ENCODE assay signal across 28 mouse cellular contexts in the genomic region with DNA sequence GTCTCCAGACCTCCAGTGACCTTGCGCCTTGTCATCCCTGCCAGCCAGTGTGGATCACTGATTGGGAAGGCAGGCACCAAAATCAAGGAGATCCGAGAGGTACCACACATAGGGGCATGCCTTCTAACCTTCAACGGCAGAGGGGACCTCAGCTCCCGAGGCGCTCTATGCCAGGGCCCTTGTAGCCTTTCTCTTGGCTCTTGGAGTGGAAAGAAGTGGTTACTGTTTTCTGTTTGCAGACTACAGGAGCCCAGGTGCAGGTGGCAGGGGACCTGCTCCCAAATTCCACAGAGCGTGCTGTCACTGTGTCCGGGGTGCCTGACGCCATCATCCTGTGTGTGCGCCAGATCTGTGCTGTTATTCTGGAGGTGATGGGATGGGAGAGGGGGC. TPM values are rescaled to one million over a fixed set of nuclear protein-coding genes. Genes with fewer than 3 reads are reported as not detected.
A peak's percentile ranks its signal among the peaks of the same experiment; 100 is the strongest.
DNase-seq lines count a peak whose midpoint lies in the region; ATAC-seq lines count a peak whose summit lies in the region.
"Had no signal": no experiment of that assay in that cellular context is flagged by ENCODE, and none has a peak within 500 bp of the region (broad histone marks: within the 10 kb centered on the region; RNA-seq: fewer than 3 reads in every experiment).

No protein-coding gene starts in this region.

- no peak overlapping the region for H3K4me3 ChIP-seq in kidney, embryonic 14.5 days (ENCODE audit: low read length)
- H3K4me3 ChIP-seq in neural tube, embryonic 12.5 days, result no peak overlapping the region
- no peak overlapping the region for H3K4me3 ChIP-seq in neural tube, embryonic 15.5 days (replicated peaks)
- no peak overlapping the region for H3K4me3 ChIP-seq in limb, embryonic 10.5 days
- H3K4me3 ChIP-seq: embryonic facial prominence, embryonic 15.5 days; forebrain, embryonic 15.5 days; heart, adult 2 months; heart, embryonic 13.5 days; stomach, embryonic 15.5 days had no signal

- H3K27ac ChIP-seq in kidney, embryonic 14.5 days (ENCODE audit: low read depth, low read length), result peak overlapping the region; percentile 52; the same call in 1 of the 2 replicates
- H3K27ac ChIP-seq in neural tube, embryonic 12.5 days, result no peak overlapping the region
- no peak overlapping the region for H3K27ac ChIP-seq in neural tube, embryonic 15.5 days (replicated peaks)
- 0 out of 2 replicates have a peak overlapping the region, but pooled peaks have one; percentile 1 for H3K27ac ChIP-seq in limb, embryonic 10.5 days
- H3K27ac ChIP-seq: embryonic facial prominence, embryonic 15.5 days; forebrain, embryonic 15.5 days; heart, adult 2 months; heart, embryonic 13.5 days; kidney, postnatal 0 days; liver, embryonic 14.5 days; macrophage; stomach, embryonic 15.5 days had no signal

- H3K4me1 ChIP-seq in kidney, embryonic 14.5 days (ENCODE audit: control insufficient read depth, insufficient read depth, low read length), result peaks cover 41% of the 10 kb centered on the region
- peaks cover 75% of the 10 kb centered on the region for H3K4me1 ChIP-seq in neural tube, embryonic 12.5 days
- peaks cover 57% of the 10 kb centered on the region for H3K4me1 ChIP-seq in neural tube, embryonic 15.5 days
- H3K4me1 ChIP-seq in limb, embryonic 10.5 days, result peaks cover 84% of the 10 kb centered on the region

- peaks cover 43% of the 10 kb centered on the region for H3K36me3 ChIP-seq in kidney, embryonic 14.5 days (ENCODE audit: control insufficient read depth, insufficient read depth, low read length)
- H3K36me3 ChIP-seq in neural tube, embryonic 12.5 days, result peaks cover 53% of the 10 kb centered on the region
- H3K36me3 ChIP-seq in neural tube, embryonic 15.5 days, result peaks cover 37% of the 10 kb centered on the region
- peaks cover 96% of the 10 kb centered on the region for H3K36me3 ChIP-seq in limb, embryonic 10.5 days
- H3K36me3 ChIP-seq: G1E had no signal

- H3K4me2 ChIP-seq in kidney, embryonic 14.5 days (replicated peaks; ENCODE audit: low read depth, low read length), result no peak overlapping the region
- H3K4me2 ChIP-seq in neural tube, embryonic 12.5 days (replicated peaks), result no peak overlapping the region
- no peak overlapping the region for H3K4me2 ChIP-seq in neural tube, embryonic 15.5 days
- H3K4me2 ChIP-seq: embryonic facial prominence, embryonic 15.5 days; forebrain, embryonic 15.5 days; heart, embryonic 13.5 days; stomach, embryonic 15.5 days had no signal

- H3K27me3 ChIP-seq in kidney, embryonic 14.5 days (ENCODE audit: control insufficient read depth, insufficient read depth, low read length), result no peaks in the 10 kb centered on the region
- H3K27me3 ChIP-seq in neural tube, embryonic 12.5 days (replicated peaks), result peaks cover 4% of the 10 kb centered on the region; the same call in 1 of the 2 replicates
- no peaks in the 10 kb centered on the region for H3K27me3 ChIP-seq in neural tube, embryonic 15.5 days (replicated peaks)
- H3K27me3 ChIP-seq in limb, embryonic 10.5 days (ENCODE audit: low read depth, poor library complexity, severe bottlenecking), result peaks cover 23% of the 10 kb centered on the region
- H3K27me3 ChIP-seq: forebrain, embryonic 15.5 days had no signal

- DNase-seq in cerebellum, adult 11-12 months, result peak; percentile 60
- no peak for DNase-seq in cerebellum, postnatal 14 days
- no peak for DNase-seq in kidney, postnatal 25 days
- DNase-seq in limb, embryonic 10.5 days (ENCODE audit: low spot score), result no peak
- DNase-seq in urinary bladder, adult 18-20 months (ENCODE audit: low spot score in 2 of 2), result no peak
- DNase-seq: adrenal gland, adult 8-10 months; heart, adult 2 months; heart, postnatal 10 days; kidney, adult 18-20 months; liver; lung, adult 2 months; lung, postnatal 10 days; midbrain, embryonic 14.5 days; retina, postnatal 1 day; right cerebral cortex, postnatal 14 days had no signal

- no peaks in the 10 kb centered on the region for H3K9me3 ChIP-seq in kidney, embryonic 14.5 days (ENCODE audit: control insufficient read depth, low read length)
- no peaks in the 10 kb centered on the region for H3K9me3 ChIP-seq in neural tube, embryonic 12.5 days
- H3K9me3 ChIP-seq in neural tube, embryonic 15.5 days (replicated peaks), result no peaks in the 10 kb centered on the region
- H3K9me3 ChIP-seq in limb, embryonic 10.5 days (replicated peaks), result no peaks in the 10 kb centered on the region
- H3K9me3 ChIP-seq: embryonic facial prominence, embryonic 10.5 days; embryonic facial prominence, embryonic 15.5 days; forebrain, embryonic 15.5 days; heart, embryonic 13.5 days; stomach, embryonic 15.5 days had no signal

- H3K9ac ChIP-seq in kidney, embryonic 14.5 days (ENCODE audit: low read depth, low read length), result no peak overlapping the region
- peak overlapping the region; percentile 38; the same call in 1 of the 2 replicates for H3K9ac ChIP-seq in neural tube, embryonic 12.5 days
- H3K9ac ChIP-seq in neural tube, embryonic 15.5 days (replicated peaks), result no peak overlapping the region
- H3K9ac ChIP-seq: embryonic facial prominence, embryonic 15.5 days; forebrain, embryonic 15.5 days; heart, embryonic 13.5 days; liver, embryonic 14.5 days; stomach, embryonic 15.5 days had no signal

- 75% methylated on average over 9 of the region's 9 CpGs for WGBS in kidney, embryonic 14.5 days
- WGBS in neural tube, embryonic 12.5 days, result 93% methylated on average over 9 of the region's 9 CpGs
- 95% methylated on average over 9 of the region's 9 CpGs for WGBS in neural tube, embryonic 15.5 days
- 93% methylated on average over 9 of the region's 9 CpGs for WGBS in limb, embryonic 10.5 days

- no peak for ATAC-seq in kidney, embryonic 14.5 days (ENCODE audit: low FRiP score, low TSS enrichment)
- ATAC-seq in neural tube, embryonic 12.5 days (ENCODE audit: low FRiP score, low read depth), result no peak
- ATAC-seq in neural tube, embryonic 15.5 days (ENCODE audit: low FRiP score), result no peak
- ATAC-seq: forebrain, embryonic 15.5 days; hindbrain, embryonic 16.5 days had no signal

RNA-seq across cellular contexts. Expression of gene Gpr62, which starts 4.7 kb away (rescaled TPM):
- 0.37 and 0.66 TPM in 2 replicates for polyA plus RNA-seq in kidney, embryonic 14.5 days (2014; fragmentation: Nextera tagmentation; extraction: Ambion mirVana)
- 0.52 and 0.66 TPM in 2 replicates for polyA plus RNA-seq in neural tube, embryonic 12.5 days (2016; fragmentation: Nextera tagmentation; extraction: Ambion mirVana)
- 1.1 and 1.4 TPM in 2 replicates for polyA plus RNA-seq in neural tube, embryonic 15.5 days (2015; fragmentation: Nextera tagmentation; extraction: Ambion mirVana)
- polyA plus RNA-seq in limb, embryonic 10.5 days (2016; fragmentation: Nextera tagmentation; extraction: Ambion mirVana), result 0.16 and 0.59 TPM in 2 replicates
- polyA plus RNA-seq: G1E; heart, adult 2 months; liver, embryonic 14.5 days; macrophage had no signal

RNA-seq across cellular contexts. Expression of gene Pcbp4, which starts 7.9 kb away (rescaled TPM):
- 129 and 147 TPM in 2 replicates for polyA plus RNA-seq in kidney, embryonic 14.5 days (2014; fragmentation: Nextera tagmentation; extraction: Ambion mirVana)
- 358 and 362 TPM in 2 replicates for polyA plus RNA-seq in neural tube, embryonic 12.5 days (2016; fragmentation: Nextera tagmentation; extraction: Ambion mirVana)
- 185 and 222 TPM in 2 replicates for polyA plus RNA-seq in neural tube, embryonic 15.5 days (2015; fragmentation: Nextera tagmentation; extraction: Ambion mirVana)
- polyA plus RNA-seq in limb, embryonic 10.5 days (2016; fragmentation: Nextera tagmentation; extraction: Ambion mirVana), result 275 and 316 TPM in 2 replicates

RNA-seq across cellular contexts. Expression of gene Abhd14a, which starts 13.5 kb away (rescaled TPM):
- 50.2 and 58.8 TPM in 2 replicates for polyA plus RNA-seq in kidney, embryonic 14.5 days (2014; fragmentation: Nextera tagmentation; extraction: Ambion mirVana)
- polyA plus RNA-seq in neural tube, embryonic 12.5 days (2016; fragmentation: Nextera tagmentation; extraction: Ambion mirVana), result 34.6 and 38.0 TPM in 2 replicates
- polyA plus RNA-seq in neural tube, embryonic 15.5 days (2015; fragmentation: Nextera tagmentation; extraction: Ambion mirVana), result 73.2 and 77.0 TPM in 2 replicates
- 45.0 and 46.9 TPM in 2 replicates for polyA plus RNA-seq in limb, embryonic 10.5 days (2016; fragmentation: Nextera tagmentation; extraction: Ambion mirVana)

RNA-seq across cellular contexts. Expression of gene Abhd14b, which starts 13.8 kb away (rescaled TPM):
- polyA plus RNA-seq in kidney, embryonic 14.5 days (2014; fragmentation: Nextera tagmentation; extraction: Ambion mirVana), result 18.7 and 25.6 TPM in 2 replicates
- polyA plus RNA-seq in neural tube, embryonic 12.5 days (2016; fragmentation: Nextera tagmentation; extraction: Ambion mirVana), result 5.7 and 6.0 TPM in 2 replicates
- 10.0 and 13.6 TPM in 2 replicates for polyA plus RNA-seq in neural tube, embryonic 15.5 days (2015; fragmentation: Nextera tagmentation; extraction: Ambion mirVana)
- 5.9 and 7.6 TPM in 2 replicates for polyA plus RNA-seq in limb, embryonic 10.5 days (2016; fragmentation: Nextera tagmentation; extraction: Ambion mirVana)

RNA-seq across cellular contexts. Expression of gene Rrp9, which starts 14.7 kb away (rescaled TPM):
- 43.8 and 49.3 TPM in 2 replicates for polyA plus RNA-seq in kidney, embryonic 14.5 days (2014; fragmentation: Nextera tagmentation; extraction: Ambion mirVana)
- 48.8 and 51.0 TPM in 2 replicates for polyA plus RNA-seq in neural tube, embryonic 12.5 days (2016; fragmentation: Nextera tagmentation; extraction: Ambion mirVana)
- 46.4 and 47.8 TPM in 2 replicates for polyA plus RNA-seq in neural tube, embryonic 15.5 days (2015; fragmentation: Nextera tagmentation; extraction: Ambion mirVana)
- polyA plus RNA-seq in limb, embryonic 10.5 days (2016; fragmentation: Nextera tagmentation; extraction: Ambion mirVana), result 81.6 and 110 TPM in 2 replicates

Comparison
In these comparisons a context has a peak if more than half of its experiments do, and no peak if none do; other contexts are left out.
1. H3K27ac ChIP-seq: peak in kidney, embryonic 14.5 days (single experiment) and limb, embryonic 10.5 days (single experiment); none in neural tube, embryonic 12.5 days (single experiment) and neural tube, embryonic 15.5 days (single experiment).